In the genomic region with DNA sequence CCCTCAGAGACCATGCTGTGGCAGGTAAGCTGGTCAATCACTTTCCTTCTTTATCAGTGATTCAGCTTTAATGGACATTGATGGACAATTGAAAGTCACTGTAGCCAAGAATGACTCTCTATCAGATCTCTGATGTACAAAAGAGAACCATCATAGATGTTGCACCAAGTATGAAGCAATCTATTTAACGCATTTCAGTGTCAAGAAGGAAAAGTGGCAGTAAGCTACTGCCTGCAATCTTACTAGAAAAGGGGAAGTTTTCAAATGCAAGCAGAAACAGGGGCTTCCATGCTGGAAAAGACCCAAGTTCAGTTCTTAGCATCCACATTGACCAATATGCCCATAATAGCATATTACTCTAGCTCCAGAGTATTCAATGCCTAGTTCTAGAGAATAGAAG, we compare ENCODE assay signal across 25 mouse cellular contexts.
"Had no signal": no experiment of that assay in that cellular context is flagged by ENCODE, and none has a peak within 500 bp of the region (broad histone marks: within the 10 kb centered on the region; RNA-seq: fewer than 3 reads in every experiment).

No protein-coding gene starts in this region.

- H3K4me1 ChIP-seq: heart, embryonic 10.5 days; heart, embryonic 13.5 days; heart, embryonic 15.5 days; hindbrain, embryonic 10.5 days; hindbrain, embryonic 12.5 days; hindbrain, embryonic 15.5 days; limb, embryonic 10.5 days; limb, embryonic 12.5 days; liver, embryonic 13.5 days had no signal

- H3K36me3 ChIP-seq: heart, embryonic 10.5 days; heart, embryonic 13.5 days; heart, embryonic 15.5 days; hindbrain, embryonic 10.5 days; hindbrain, embryonic 12.5 days; hindbrain, embryonic 15.5 days; limb, embryonic 10.5 days; limb, embryonic 12.5 days; liver, embryonic 13.5 days had no signal

- DNase-seq: gastrocnemius, postnatal 14 days; gastrocnemius, postnatal 36 days; heart, adult 18-20 months; heart, postnatal 14 days; heart, postnatal 36 days; kidney, adult 18-20 months; kidney, adult 8-10 months; kidney, postnatal 10 days; kidney, postnatal 25 days; kidney, postnatal 4 days; liver; liver, embryonic 13.5 days had no signal

- H3K9ac ChIP-seq: heart, embryonic 13.5 days; heart, embryonic 15.5 days; hindbrain, embryonic 12.5 days; hindbrain, embryonic 15.5 days; limb, embryonic 12.5 days; liver, embryonic 13.5 days had no signal

- H3K4me2 ChIP-seq: heart, embryonic 13.5 days; heart, embryonic 15.5 days; hindbrain, embryonic 12.5 days; hindbrain, embryonic 15.5 days; limb, embryonic 12.5 days; liver, embryonic 11.5 days; liver, embryonic 13.5 days had no signal

- H3K9me3 ChIP-seq: heart, embryonic 10.5 days; heart, embryonic 13.5 days; heart, embryonic 15.5 days; hindbrain, embryonic 10.5 days; hindbrain, embryonic 12.5 days; hindbrain, embryonic 15.5 days; limb, embryonic 10.5 days; limb, embryonic 12.5 days; liver, embryonic 13.5 days had no signal

- H3K4me3 ChIP-seq: heart, embryonic 10.5 days; heart, embryonic 13.5 days; heart, embryonic 15.5 days; hindbrain, embryonic 10.5 days; hindbrain, embryonic 12.5 days; hindbrain, embryonic 15.5 days; layer of hippocampus, adult 2 months; left cerebral cortex, adult 2 months; limb, embryonic 10.5 days; limb, embryonic 12.5 days; liver, embryonic 13.5 days had no signal

- H3K27me3 ChIP-seq: heart, embryonic 13.5 days; heart, embryonic 15.5 days; hindbrain, embryonic 12.5 days; hindbrain, embryonic 15.5 days; limb, embryonic 12.5 days; liver, embryonic 13.5 days had no signal

- ATAC-seq: hindbrain, postnatal 0 days; intestine, embryonic 16.5 days had no signal

- H3K27ac ChIP-seq: heart, embryonic 10.5 days; heart, embryonic 13.5 days; heart, embryonic 15.5 days; hindbrain, embryonic 10.5 days; hindbrain, embryonic 12.5 days; hindbrain, embryonic 15.5 days; hindbrain, postnatal 0 days; layer of hippocampus, adult 2 months; left cerebral cortex, adult 2 months; limb, embryonic 10.5 days; limb, embryonic 12.5 days; liver, embryonic 13.5 days had no signal
